Mouse (Mus musculus): ENCODE measurements around the gene Enpp7.
A peak's percentile ranks its signal among the peaks of the same experiment; 100 is the strongest.

Gene Enpp7

DNA sequence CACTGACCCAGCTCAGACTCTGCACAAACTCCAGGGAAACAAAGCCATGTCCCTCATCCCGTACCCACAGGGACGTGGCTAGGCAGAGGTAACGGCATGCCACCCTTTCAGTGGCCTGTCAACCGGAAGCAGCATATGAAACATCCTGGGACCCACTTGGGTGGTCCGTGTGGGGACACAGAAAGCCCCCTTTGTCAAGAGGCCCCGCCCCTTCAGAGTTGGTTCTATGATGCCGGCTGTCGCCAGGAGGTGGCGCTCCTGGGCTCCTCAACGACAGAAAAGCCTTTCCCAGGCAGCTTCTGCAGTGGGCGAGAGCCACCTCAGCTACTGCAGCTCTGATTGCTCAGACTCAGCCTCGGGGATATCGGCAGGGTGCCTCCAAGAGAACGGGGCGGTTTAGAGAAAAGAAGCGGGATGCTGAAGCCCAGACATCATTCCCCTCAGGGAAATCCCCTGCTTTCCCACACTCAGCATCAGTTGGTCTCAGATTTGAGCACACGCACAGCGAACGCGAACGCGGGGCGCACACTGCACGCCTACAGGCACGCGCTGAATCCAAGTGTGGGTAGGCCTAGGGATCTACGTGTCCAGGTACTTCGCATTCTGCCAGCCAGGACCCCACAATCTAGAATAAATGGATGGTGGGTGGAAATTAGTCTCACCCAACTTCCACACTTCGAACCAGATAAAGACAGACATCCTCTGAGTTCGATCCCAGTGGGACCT, 10.7 kb downstream of the Enpp7 start:
- peak; percentile 87 for DNase-seq

DNA sequence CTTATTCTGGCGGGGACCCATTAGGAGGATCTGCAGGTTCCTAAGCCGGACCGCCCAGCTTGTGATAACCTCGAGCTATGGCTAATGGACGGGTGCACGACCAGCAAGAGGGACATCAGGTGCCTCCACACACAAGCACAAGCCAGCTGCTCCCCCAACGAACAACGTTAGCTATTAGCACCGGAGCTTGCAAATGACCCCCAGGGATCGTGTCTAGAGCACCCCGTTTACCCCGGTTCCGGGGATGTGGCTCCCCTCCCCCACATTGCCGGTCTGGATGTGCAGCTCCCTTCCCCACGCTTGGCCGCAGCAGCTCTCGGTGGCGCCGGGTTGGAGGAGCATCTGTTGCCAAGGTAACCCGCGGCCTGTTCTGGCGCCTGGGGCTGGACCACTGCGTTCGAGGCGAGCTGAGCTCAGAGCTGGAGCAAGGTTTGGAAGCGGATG, 11.4 kb downstream of the Enpp7 start:
- peak; percentile 51 for DNase-seq

DNA sequence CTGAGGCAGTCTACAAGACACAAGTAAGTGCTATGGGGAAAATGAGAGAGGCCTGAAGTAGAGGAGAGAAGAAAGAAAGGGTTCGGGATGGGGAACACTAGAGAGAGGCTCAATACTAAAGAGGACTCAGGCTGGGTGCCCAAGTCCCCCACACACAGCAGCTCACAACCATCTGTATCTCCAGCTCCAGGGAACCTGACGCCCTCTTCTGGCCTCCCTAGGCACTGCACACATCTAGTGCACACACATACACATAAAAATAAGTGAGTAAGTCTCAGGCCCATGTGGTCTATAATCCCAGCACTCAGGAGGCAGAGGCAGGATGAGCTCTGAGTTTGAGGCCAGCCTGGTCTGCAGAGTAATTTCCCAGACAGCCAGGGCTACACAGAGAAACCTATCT, 12.9 kb downstream of the Enpp7 start:
- no peak for DNase-seq

DNA sequence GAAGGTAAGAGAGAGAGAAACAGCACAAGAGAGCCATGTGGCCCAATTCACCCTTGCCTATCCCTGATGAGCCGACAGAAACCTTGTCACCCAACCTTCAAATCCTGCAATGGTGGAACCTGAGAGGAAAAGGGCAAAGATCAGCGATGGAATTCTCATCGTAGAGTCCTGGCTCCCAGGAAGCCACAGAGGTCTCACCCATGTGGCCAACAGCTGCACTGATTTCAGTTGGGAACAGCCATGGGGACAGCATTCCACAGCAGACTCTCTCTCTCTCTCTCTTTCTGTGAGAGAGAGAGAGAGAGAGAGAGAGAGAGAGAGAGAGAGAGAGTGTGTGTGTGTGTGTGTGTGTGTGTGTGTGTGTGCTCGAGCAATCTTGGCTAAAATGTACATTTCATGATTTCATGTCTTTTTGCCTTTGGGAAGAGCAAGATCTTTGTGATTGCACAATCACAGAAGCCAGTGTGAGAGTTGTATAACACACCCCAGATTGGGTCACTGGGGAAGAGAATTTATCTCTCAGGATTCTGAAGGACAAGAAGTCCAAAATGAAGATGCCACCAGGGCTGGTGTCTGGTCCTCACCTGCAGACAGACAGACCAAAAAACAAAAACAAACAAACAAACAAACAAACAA, 13.6 kb downstream of the Enpp7 start:
- no peak for DNase-seq

DNA sequence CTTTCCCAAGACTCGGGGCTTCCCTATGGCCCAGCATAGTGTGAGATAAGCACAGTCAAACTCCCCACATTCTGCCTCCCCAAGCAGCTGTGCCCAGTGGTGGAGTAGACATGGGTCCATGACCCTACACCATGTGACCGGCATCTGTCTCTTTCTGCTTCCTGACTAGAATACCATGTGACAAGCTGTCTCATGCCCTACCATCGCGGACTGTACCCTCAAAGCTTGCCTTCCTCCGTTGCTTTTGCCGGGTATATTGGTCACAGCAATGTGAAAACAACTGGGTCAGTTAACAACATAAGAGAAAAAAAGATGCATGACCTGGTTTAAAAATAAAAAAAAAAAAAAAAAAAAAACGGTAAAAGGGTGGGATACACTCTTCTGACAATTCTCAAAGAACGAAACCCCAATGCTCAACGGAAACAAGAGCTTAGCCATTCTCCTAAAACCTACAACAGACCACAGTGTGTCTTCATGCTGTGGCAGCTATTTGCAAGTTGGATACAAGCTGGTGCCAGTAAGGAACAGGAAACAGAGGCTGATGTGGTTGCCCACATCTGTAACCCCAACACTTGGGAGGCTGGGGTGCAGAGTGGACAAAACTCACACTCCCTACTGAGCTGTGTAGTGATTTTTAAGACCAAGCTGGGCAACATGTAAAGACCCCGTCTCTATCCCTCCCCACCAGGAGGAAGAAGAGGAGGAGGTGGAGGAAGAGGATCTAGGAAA, 17.7 kb downstream of the Enpp7 start:
- DNase-seq: no peak

DNA sequence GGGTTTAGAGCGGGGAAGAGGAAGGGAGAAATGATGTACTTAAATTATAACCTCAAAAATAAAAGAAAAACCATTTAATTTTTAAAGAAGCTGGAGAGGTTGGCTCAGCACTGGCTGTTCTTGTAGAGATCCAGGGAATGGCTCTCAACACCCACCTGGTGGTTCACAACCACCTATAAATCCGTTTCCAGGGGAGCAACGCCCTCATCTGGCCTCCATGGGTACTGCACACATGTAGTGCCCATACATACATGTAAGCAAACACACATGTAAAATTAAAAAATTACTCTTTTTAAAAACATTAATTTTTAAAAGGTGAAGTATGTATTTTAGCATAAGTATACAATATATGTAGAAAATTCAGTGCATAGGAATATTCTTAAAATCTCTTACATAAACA, 18.5 kb downstream of the Enpp7 start:
- no peak for DNase-seq

DNA sequence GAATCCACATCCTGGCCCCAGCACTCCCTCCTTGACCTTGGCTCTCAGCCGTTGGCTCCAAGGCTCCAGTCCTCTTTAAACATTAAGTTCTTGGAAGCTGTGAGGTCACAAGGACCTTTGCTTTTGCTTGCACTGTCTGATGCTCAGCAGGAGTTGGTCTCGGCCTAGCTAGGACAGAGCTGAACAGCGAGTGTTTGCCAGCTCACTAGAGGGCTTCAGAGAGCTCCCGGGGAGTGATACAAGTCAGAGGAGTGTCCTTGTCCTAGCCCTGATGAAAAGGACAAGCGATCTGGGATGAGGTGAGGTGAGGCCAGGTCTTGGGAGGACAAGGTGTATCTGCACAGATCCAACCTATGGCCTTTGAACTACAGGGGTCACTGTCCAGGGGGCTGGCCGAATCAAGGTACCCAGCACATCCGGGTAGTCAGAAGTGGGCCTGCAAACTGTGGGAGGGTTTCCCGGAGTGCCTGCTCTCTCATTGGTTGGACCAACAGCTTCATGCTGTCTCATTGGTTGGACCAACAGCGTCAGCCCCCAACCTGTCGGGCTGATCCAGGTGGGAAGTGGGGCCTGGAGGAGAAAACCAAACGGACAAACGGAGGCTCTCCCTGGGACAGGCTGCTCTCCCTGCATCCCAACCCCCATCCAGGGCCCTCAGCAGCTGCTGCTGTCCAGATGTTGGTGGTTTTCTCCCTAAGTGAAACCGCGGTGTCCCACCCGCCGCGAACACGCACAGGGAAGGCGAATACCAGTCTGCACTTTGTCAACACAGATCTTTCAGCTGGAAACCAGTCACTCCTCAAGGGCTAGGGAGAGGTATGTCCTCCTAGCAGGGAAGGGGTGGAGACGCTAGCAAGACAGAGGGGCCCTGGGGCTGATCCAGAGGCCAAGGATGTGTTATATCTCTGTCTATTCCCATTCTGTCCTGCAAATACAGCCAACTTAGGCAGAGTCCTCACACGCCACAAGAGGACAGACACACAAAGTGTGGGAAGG, 19.8 kb downstream of the Enpp7 start:
- DNase-seq: peak; percentile 2

DNA sequence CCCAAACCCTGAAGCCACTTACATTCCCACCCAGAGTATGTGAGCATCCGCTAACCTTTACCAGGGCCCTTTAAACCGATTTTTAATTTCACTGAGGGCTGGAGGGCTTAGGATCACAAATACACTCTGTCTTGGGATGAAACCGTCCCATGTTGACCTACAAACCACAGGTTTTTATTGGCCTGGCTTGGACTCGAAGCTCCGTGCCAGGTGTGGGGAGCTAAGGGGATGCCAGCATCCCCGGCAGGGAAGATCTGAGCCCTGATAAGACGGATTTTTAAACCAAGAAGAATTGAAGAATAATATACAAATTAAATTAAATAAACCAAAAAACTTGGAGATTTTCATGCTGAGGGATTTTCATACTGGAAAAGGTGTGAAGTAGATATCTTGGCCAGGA, 26.5 kb downstream of the Enpp7 start:
- DNase-seq: no peak

DNA sequence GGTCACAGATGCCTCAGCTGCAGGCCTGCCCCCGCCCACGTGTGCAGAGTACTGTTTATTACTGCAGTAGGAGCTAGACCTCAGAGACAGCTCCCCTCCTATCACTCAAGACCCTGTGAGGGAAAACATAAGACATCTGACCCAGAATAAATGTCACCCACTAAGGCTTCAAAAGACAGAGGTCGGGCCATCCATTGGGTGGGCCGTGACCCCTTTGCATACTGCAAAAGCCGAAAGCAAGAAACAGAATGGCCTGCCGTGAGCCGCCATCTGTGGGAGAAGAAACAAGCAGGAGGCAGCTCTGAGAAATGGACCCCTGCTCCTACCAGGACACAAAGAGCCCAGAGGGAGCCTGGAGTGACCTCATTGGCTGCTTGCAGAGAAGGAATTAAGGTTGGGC, 29.5 kb downstream of the Enpp7 start:
- DNase-seq: peak; percentile 1

DNA sequence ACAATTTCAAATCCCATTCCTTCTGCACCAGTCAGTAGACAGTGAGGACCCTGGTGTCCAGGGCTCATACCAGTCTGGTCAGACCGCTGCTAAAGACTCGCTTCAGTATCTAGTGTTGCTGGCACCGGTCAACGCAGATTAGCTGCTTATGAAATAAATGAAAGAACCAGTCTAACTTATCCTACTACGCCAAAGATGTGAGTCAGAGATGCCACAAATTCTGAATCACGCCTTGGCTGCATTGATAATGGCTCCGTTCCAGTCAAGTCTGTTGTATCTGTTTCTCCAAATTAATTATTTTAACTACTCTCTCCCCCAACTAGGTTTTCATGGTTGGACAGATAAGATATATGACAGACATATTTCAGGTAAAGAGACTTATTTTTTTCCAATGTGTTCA, 33.2 kb downstream of the Enpp7 start:
- DNase-seq: peak; percentile 2

DNA sequence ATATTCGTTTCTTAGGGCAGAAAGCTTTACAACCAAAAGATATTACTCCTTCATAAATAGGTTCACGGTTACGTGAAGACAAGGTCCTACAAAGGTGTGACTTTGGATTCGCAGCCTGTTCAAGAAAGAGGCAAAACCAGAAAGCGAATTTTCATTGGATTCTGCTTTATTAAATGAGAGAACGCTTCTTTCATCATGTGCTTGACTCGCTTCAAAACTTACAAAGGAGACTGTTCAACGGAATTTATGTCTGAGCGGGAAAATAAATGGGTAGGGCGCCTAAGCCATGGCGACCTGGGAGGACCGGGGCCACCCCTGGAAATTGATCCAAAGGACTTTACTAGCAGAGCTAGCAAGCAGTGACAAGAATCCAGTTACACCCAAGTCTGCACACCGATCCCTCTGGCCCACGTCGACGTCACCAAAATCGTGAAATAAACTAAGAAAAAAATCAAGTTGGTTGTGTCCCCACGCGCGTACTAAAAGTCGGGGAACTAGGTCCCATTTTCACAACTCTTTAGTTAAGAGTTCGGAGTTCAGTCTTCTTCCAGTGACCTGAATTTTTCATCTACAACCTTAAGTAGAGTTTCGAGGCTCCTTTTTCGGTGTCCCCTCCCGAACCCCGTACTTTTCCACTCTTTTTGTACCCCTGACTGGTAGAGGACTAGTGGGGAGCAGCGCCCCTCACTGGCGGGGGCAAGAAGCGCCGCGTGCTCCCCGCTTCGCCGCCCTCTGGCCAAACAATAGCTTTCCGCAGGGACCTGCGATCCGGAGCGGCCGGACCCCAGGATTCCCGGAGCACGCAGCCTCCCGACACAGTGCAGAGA, 34.3 kb downstream of the Enpp7 start:
- DNase-seq: peak; percentile 2

DNA sequence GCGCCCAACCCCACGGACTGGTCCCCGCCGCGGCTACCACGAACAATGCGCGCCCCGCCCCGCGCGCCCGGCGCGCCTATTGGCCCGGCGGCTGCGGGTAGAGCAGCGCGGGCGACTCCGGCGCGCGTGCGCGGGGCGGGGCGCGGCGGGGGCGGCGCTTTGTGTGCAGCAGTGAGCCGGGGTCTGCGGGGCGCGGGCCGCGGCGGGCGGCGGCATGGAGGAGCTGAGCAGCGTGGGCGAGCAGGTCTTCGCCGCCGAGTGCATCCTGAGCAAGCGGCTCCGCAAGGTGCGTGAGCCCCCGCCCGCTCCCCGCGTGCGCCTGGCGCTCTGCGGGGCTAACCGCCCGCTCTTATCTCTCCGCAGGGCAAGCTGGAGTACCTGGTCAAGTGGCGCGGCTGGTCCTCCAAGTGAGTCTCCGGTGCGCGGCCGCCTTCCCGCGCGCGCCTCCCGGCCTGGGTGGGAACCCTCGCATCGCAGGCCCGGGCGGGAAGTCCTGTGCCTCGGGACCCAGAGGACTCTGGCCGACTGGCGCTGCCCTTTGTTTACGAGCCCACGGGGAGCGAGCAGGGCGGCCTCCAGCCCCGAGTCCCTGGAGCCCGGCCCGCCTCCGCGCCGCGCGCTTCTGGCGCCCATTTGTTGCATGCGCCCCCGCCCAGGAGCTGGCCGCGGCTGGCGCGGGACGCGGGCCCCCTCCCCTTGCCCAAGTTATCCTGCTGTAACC, 35.1 kb downstream of the Enpp7 start, which contains the start of gene Cbx2:
Gene Cbx2 (plus strand): TSS at position 68 of the 721 bp plus-strand sequence.
- DNase-seq: peak; percentile 75

DNA sequence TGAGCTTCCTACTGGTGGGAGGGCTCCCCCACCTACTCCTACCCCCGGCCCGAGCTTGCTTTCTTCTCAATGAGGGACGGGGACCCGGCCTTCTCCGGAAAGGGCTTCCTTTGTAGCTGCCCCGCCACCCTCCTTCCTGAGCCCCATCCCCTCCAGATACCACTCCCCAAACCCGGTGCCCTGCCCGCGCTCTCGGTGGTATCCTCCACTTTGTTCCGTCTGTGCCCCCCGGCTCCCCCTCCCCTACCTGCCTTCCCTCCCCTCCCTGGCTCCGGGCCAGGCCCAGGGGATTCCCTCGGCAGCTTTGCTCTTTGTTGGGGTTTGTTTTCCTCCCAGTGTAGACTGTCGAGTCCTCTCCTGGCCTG, 35.6 kb downstream of the Enpp7 start:
- DNase-seq: peak; percentile 18

DNA sequence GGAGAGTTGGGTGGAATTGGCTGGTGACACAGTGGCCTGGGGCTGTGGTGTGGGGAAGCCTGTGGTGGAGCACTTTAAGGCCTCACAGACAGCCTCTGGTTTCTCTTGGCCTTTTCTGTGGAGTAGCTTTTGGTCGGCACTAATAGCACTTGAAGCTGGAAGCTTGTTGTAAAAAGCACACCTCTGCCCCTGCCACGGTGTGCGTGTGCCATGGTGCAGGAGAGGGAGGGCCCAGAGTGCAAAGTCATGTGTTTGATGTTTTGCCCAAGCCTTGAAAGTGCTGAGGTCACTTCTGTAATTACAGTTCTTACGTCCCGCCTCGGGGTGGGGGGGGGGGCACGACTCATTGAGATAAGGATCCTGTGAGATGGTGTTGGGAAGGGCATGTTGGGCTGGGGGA, 36.3 kb downstream of the Enpp7 start:
- no peak for DNase-seq

DNA sequence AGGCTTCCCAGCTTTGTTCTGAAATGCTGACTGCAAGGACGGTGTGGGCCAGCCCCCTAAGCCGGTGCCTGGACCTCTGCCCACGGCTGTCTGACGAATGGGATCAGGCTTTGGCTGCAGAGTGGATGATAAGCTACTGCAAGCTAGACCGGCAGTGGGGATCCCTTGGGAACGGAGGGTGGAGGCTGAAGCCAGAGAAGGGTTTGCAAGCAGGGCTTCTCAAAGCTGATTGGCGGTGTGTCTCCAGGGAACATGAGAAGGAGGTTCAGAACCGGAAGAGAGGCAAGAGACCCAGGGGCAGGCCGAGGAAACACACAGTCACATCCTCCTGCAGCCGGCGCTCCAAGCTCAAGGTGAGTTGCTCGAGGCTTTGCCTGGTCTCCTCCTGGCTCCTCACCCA, 38.2 kb downstream of the Enpp7 start:
- peak; percentile 10 for DNase-seq

DNA sequence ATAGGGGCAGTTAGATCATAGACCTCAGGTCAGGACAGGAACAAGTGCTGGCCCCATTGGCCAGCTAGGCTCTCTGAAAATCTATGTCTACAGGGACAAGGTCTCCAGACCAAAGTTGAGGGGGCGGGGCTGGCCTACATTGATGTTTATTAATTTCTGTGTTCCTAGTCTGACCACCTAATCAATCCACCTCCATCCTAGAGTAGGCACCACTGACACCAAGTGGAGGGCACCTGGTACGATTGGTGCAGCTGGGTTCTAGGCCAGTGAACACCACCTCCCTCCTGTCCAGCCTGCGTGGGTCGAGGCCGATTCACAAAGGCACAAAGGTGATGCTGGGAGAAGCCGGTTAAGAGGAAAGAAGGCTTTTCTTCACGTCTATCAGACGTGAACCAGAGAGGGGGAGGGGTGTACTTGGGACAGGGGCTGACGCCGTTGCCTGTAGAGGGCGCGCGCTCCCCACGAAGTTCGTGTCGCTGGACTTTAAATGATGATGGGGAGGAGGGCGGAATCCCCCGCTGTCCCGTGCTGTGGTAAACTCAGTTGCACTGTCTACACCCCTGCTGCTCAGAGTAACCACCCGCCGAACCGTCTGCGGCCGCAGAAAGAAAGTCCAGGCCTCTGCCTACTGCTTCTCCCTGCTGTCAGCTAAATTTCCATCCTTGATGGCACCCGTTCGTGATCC, 46.0 kb downstream of the Enpp7 start:
- DNase-seq: peak; percentile 86

DNA sequence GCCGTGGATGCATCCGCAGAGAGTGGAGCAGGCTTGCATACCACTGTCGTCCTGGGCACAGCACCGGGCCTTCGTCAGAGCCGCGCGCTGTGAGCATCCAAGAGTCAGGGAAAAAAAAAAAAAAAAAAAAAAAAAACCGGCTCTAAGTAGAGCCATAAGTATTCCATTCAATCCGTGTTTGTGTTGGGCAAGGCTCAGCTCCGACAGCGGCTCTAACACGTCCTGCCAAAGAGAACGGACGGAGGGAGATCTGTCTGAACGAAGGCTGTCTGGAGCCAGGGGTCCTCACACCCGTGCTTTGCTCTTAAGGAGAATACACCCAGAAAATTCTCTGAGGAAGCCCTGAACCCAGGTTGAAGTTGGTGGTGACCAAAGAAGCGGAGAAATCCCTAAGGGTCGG, 46.6 kb downstream of the Enpp7 start:
- no peak for DNase-seq

DNA sequence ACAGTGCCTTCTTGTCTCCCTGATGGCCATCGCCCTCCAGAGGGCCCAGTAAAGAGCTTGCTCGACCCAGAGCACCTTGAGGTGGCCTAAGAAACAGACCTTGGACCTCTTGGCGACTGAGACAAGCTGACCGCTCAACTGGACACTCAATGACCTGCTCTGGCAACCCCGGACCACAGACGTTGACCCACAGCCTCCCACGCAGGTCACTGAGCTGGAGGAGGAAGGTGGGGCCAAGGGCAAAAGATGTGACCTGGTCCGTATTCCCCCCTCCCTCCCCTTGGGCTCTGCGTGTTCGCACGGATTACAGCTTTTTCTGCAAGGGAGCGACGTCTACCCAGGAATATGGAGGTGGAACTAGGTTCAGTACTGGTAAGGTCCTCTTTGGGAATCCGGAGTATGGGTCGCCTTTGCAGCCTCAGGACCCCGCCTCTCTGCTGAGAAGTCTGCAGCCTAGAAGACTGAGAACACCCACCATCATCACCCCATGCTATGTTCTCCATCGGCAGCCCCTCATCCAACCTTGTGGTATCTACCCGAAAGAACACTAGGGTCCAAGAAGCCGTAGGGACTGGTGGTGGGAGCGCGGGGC, 47.2 kb downstream of the Enpp7 start:
- DNase-seq: no peak

DNA sequence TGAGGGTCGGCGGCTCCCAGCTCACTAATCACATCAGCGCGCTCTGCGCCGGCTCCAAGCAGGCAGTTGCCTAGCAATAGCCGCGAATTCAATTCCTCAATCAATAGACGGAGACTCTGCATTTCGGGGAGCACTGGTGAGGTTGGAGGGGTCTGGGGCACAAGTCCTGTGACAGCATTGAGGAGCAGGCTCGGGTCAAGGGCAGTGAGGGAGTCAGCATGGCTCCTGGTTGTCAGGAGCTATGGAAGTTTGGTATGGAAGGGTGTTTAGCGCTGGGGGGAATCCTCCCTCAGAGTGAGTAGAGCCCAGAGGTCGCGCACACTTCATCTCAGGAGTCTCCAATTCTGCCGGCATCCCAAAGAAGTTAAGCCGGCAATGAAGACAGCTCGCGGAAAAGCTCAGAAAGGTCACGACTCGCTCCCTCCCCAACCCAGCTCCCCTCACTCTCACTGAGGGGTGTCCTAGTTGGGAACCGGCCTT, 47.7 kb downstream of the Enpp7 start:
- DNase-seq: no peak

DNA sequence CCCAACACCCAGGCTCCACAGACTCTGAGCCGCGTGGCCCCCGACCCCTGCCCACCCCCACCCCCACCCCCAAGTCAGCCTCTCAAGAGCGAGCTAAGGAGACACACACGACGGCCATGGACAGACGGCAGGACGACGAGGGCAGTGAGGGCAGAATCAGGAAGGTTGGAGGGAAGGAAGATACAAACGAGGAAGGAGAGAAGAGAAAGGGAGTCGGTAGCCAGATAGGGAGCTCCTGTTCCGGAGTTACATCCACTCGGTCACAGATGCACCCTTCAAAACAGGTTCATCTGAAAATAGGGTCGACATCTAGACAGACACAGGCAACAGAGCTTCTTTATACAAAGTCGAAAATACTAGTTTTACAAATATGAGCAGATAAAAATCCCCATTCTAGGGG, 48.5 kb downstream of the Enpp7 start:
- no peak for DNase-seq
